Mouse (Mus musculus): ENCODE measurements around the gene Pus7l.

DNA sequence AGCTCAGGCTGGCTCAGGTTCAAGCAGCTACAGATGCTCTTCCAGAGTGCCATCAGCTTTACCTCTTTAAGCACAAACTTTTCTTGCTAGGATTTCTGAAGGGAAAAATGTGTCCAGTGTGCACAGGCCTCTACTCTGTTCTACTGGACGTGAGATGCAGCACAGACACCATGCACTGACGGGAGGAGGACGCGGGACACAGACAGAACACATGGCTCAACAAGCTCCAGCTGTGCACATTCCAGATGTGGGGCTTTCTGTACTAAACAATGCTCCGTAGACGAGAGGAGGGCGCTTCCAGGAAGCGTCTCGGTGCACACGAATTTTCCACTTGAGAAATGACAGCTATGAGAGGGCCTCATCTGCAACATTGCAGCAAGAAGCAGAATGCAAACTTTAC, 39.8 kb upstream of the Pus7l start:
- TF ChIP-seq CTCF (conservative IDR thresholded peaks at IDR 0.05; ENCODE audit: insufficient read depth, insufficient read length, low read depth, low read length) = no peak
- no peak for TF ChIP-seq POLR2A (IDR thresholded peaks at IDR 0.05; ENCODE audit: low read depth, low read length)

All from kidney, adult 2 months (tissue).